Mouse (Mus musculus): ENCODE results near the gene 1700029H14Rik. TPM values are rescaled to one million over a fixed set of nuclear protein-coding genes. Genes with fewer than 3 reads are reported as not detected.
A peak's percentile ranks its signal among the peaks of the same experiment; 100 is the strongest.

The 1700029H14Rik gene
- polyA plus RNA-seq, 1 experiment from 2014 or later = not detected

DNA sequence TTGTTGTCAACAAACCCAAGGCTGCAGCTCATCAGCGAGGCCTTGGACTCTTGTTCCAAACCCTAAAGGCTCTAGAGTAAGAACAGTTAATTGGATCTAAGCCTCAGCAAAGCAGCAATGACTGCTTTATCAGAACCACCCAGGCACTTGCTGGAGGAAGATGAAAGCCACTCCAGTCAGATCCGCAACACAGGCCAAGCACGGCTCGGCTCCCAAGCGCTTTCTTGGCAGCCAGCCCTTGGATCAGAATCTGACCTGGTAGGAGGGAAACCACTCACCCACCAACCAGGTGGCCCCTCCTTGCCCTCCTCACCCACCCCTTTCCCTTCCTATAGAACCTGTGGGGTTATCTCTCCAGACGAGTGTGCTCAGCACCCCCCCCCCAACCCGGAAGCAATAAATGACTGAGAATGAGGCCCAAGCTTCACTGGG, 46.2 kb downstream of the 1700029H14Rik start:
- no peak overlapping the region for H3K9ac ChIP-seq (replicated peaks; ENCODE audit: low read length)
- H3K36me3 ChIP-seq (ENCODE audit: insufficient read depth, low read length) = no peaks in the 10 kb centered on the region
- H3K27ac ChIP-seq (ENCODE audit: low read length) = no peak overlapping the region; the same call in 1 of the 2 replicates
- H3K9me3 ChIP-seq (ENCODE audit: low read length) = no peaks in the 10 kb centered on the region
- no peak overlapping the region for H3K4me3 ChIP-seq (ENCODE audit: low read length)
- H3K4me1 ChIP-seq (ENCODE audit: insufficient read depth, low read length) = peaks cover 5% of the 10 kb centered on the region; the same call in 1 of the 2 replicates
- 0 out of 2 replicates have a peak, but pooled peaks cover 3% of the 10 kb centered on the region for H3K27me3 ChIP-seq (ENCODE audit: insufficient read depth, low read length)
- WGBS = 51% methylated on average over 7 of the region's 7 CpGs
- H3K4me2 ChIP-seq (replicated peaks; ENCODE audit: low read depth, low read length) = no peak overlapping the region
- peak; percentile 47; the same call in 1 of the 2 replicates for ATAC-seq (ENCODE audit: low FRiP score, low TSS enrichment)

- ATAC-seq (ENCODE audit: low FRiP score, low TSS enrichment) = no peak
- no peak overlapping the region for H3K9ac ChIP-seq (replicated peaks; ENCODE audit: low read length)
- 0 out of 2 replicates have a peak, but pooled peaks cover 3% of the 10 kb centered on the region for H3K27me3 ChIP-seq (ENCODE audit: insufficient read depth, low read length)
- H3K9me3 ChIP-seq (ENCODE audit: low read length) = no peaks in the 10 kb centered on the region
- peaks cover 5% of the 10 kb centered on the region; the same call in 1 of the 2 replicates for H3K4me1 ChIP-seq (ENCODE audit: insufficient read depth, low read length)
- 83% methylated on average over 5 of the region's 5 CpGs for WGBS
- H3K4me2 ChIP-seq (replicated peaks; ENCODE audit: low read depth, low read length) = no peak overlapping the region
- no peak overlapping the region for H3K27ac ChIP-seq (ENCODE audit: low read length)
- H3K4me3 ChIP-seq (ENCODE audit: low read length) = no peak overlapping the region
- no peaks in the 10 kb centered on the region for H3K36me3 ChIP-seq (ENCODE audit: insufficient read depth, low read length)
Observed at GRCm38 (mm10) chr8:13513556-13514370, 48.5 kb downstream of the 1700029H14Rik start.

GRCm38 (mm10) chr8:13512677-13513076, 49.6 kb downstream of the 1700029H14Rik start:
- 0 out of 2 replicates have a peak, but pooled peaks cover 3% of the 10 kb centered on the region for H3K27me3 ChIP-seq (ENCODE audit: insufficient read depth, low read length)
- no peak overlapping the region for H3K27ac ChIP-seq (ENCODE audit: low read length)
- H3K9ac ChIP-seq (replicated peaks; ENCODE audit: low read length) = no peak overlapping the region
- no peaks in the 10 kb centered on the region for H3K9me3 ChIP-seq (ENCODE audit: low read length)
- peaks cover 6% of the 10 kb centered on the region; the same call in 1 of the 2 replicates for H3K4me1 ChIP-seq (ENCODE audit: insufficient read depth, low read length)
- no peak overlapping the region for H3K4me3 ChIP-seq (ENCODE audit: low read length)
- no peak overlapping the region for H3K4me2 ChIP-seq (replicated peaks; ENCODE audit: low read depth, low read length)
- WGBS = 52% methylated on average over 6 of the region's 6 CpGs
- no peak for ATAC-seq (ENCODE audit: low FRiP score, low TSS enrichment)
- no peaks in the 10 kb centered on the region for H3K36me3 ChIP-seq (ENCODE audit: insufficient read depth, low read length)

DNA sequence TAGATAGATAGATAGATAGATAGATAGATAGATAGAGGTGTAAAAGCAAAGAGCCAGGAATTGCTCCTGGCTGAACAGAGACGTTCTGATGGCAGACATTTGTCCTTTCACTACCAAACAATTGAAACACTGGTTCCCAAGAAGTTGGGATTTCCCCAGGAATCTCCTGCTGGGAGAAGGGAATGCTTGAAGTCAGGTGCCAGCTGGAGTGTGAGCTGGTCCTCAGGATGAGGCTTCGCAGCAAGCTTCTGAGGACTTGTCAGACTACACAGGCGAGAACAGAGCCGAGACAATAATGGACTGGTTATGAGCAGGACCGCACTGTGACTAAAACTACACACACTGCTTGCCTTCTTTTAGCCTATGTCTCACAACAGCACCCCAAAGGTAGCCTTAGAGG, 50.2 kb downstream of the 1700029H14Rik start:
- no peaks in the 10 kb centered on the region for H3K36me3 ChIP-seq (ENCODE audit: insufficient read depth, low read length)
- ATAC-seq (ENCODE audit: low FRiP score, low TSS enrichment) = no peak
- no peak overlapping the region for H3K9ac ChIP-seq (replicated peaks; ENCODE audit: low read length)
- no peak overlapping the region for H3K4me2 ChIP-seq (replicated peaks; ENCODE audit: low read depth, low read length)
- peaks cover 11% of the 10 kb centered on the region; the same call in 1 of the 2 replicates for H3K4me1 ChIP-seq (ENCODE audit: insufficient read depth, low read length)
- 80% methylated on average over 5 of the region's 5 CpGs for WGBS
- 0 out of 2 replicates have a peak, but pooled peaks cover 3% of the 10 kb centered on the region for H3K27me3 ChIP-seq (ENCODE audit: insufficient read depth, low read length)
- no peak overlapping the region for H3K4me3 ChIP-seq (ENCODE audit: low read length)
- no peak overlapping the region for H3K27ac ChIP-seq (ENCODE audit: low read length)
- H3K9me3 ChIP-seq (ENCODE audit: low read length) = no peaks in the 10 kb centered on the region

DNA sequence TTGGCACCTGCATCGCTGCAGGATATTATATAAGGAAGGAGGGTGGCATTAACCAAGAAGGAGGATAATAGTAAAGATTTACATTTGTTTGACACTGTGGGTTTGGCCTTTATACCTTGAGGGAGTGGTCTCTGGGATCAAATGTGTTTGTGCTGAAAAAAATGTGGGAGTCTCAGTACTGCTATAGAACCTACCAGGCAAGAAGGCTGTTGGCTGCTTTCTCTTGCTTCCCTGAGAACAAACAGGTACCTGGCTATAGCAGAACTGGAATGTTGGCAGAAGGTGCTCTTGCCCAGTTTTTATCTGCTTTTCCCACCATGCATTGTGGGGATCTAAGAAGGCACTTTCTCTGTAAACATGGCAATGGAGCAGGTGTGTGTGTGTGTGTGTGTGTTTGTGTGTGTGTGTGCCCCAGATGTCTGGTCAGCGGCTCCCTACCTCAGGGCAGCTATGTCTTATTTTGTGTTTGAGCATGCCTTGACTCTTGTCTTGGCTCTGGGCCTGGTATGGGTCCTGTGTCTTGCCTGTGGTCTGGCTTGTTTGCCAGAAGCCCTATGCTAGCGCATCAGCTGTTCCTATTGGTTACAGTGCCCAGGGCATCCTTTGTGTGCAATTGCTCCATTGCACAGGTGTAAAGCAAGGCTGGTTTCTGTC, 54.9 kb downstream of the 1700029H14Rik start:
- peak; percentile 33; the same call in 1 of the 2 replicates for ATAC-seq (ENCODE audit: low FRiP score, low TSS enrichment)
- WGBS = 81% methylated on average over 3 of the region's 3 CpGs
- Histone ChIP-seq H3K4me3 (ENCODE audit: low read length) (no peak overlapping the region), H3K9me3 (ENCODE audit: low read length) (no peaks in the 10 kb centered on the region), H3K4me1 (ENCODE audit: insufficient read depth, low read length) (0 out of 2 replicates have a peak, but pooled peaks cover 6% of the 10 kb centered on the region), H3K36me3 (ENCODE audit: insufficient read depth, low read length) (no peaks in the 10 kb centered on the region), H3K27ac (ENCODE audit: low read length) (peak overlapping the region; percentile 36; the same call in 1 of the 2 replicates), H3K4me2 (replicated peaks; ENCODE audit: low read depth, low read length) (no peak overlapping the region), H3K27me3 (ENCODE audit: insufficient read depth, low read length) (0 out of 2 replicates have a peak, but pooled peaks cover 3% of the 10 kb centered on the region), H3K9ac (replicated peaks; ENCODE audit: low read length) (no peak overlapping the region)

- 45% methylated on average over 4 of the region's 4 CpGs for WGBS
Observed at GRCm38 (mm10) chr8:13506849-13507248, 55.4 kb downstream of the 1700029H14Rik start.

DNA sequence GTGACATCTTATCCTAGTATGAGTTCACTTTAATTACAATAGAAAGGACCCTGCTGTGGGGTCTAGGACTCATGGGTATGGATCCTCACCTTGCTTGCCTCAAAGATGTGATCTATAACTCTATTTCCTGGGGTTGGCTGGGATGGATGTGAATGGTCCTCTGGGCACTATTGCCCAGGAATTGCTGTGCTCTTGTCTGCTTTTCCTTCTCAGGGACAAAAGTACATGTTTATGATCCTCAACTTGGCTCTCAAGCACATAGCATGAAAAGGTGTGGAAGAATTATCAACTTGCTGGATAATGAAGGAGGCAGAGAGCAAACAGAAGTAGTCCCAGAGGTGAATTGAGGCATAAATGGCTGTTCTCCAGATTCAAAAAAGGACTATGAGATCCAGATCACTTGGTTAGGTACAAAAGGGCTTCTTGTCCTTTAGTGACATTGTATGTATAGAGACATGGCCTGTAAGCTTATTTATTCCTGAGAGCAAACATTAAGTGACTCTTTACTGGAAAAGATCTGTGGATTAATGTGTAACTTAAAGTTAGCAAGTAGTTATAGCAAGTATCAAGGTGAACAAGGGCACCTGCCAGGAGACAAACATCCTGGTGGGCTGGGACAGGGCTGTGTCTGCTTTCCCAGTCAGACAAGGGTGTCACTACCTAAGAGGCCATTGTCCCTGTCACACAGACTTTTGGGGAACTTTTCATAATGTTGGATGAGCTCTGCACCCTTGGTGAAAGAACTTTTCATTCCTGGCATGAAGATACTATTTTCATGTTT, 57.2 kb downstream of the 1700029H14Rik start:
- H3K27ac ChIP-seq (ENCODE audit: low read length) = peak overlapping the region; percentile 74
- no peaks in the 10 kb centered on the region for H3K27me3 ChIP-seq (ENCODE audit: insufficient read depth, low read length)
- ATAC-seq (ENCODE audit: low FRiP score, low TSS enrichment) = 0 out of 2 replicates have a peak, but pooled peaks have one; percentile 60

More at GRCm38 (mm10) chr8:13506849-13507248, 55.4 kb downstream of the 1700029H14Rik start:
- Histone ChIP-seq H3K36me3 (ENCODE audit: insufficient read depth, low read length) (no peaks in the 10 kb centered on the region), H3K9me3 (ENCODE audit: low read length) (no peaks in the 10 kb centered on the region), H3K9ac (replicated peaks; ENCODE audit: low read length) (no peak overlapping the region), H3K4me2 (replicated peaks; ENCODE audit: low read depth, low read length) (no peak overlapping the region), H3K4me3 (ENCODE audit: low read length) (no peak overlapping the region), H3K27ac (ENCODE audit: low read length) (peak overlapping the region; percentile 76), H3K4me1 (ENCODE audit: insufficient read depth, low read length) (0 out of 2 replicates have a peak, but pooled peaks cover 6% of the 10 kb centered on the region), H3K27me3 (ENCODE audit: insufficient read depth, low read length) (no peaks in the 10 kb centered on the region)
- peak; percentile 90 for ATAC-seq (ENCODE audit: low FRiP score, low TSS enrichment)

DNA sequence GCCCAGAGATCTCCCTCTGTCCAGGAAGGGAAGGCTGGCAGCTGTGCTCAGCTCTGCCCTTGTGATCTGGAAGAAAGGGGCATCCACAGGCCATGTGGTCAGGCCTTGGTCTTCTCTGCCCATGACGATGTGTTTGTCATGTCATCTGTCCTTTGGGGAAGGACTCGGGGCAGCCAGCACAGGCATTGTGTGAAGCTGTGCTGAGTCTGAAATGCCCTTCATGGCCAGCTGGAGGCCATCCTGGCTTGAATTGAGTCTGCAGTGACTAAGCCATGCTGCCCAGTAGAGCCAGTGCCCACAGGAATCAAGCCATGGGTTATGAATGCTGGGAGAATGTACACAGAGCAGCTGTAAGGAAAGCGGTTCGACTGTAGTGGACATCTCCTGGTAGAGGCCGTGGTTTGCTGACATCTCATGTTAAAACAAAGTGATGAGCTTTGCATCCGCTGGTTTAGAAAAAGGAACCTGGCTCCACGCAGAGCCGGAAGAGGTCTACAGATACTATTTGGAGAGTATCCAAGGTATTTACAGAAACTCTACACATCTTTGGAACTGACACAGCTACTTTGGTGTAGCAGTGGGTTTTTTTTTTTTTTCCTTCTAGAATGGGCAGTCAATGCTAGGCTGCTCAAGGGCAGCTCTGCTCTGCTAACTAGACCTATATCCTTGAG, 58.2 kb downstream of the 1700029H14Rik start:
- Histone ChIP-seq H3K36me3 (ENCODE audit: insufficient read depth, low read length) (no peaks in the 10 kb centered on the region), H3K9me3 (ENCODE audit: low read length) (no peaks in the 10 kb centered on the region), H3K4me3 (ENCODE audit: low read length) (no peak overlapping the region), H3K27ac (ENCODE audit: low read length) (peak overlapping the region; percentile 74; the same call in 1 of the 2 replicates), H3K4me1 (ENCODE audit: insufficient read depth, low read length) (0 out of 2 replicates have a peak, but pooled peaks cover 6% of the 10 kb centered on the region), H3K27me3 (ENCODE audit: insufficient read depth, low read length) (no peaks in the 10 kb centered on the region), H3K4me2 (replicated peaks; ENCODE audit: low read depth, low read length) (no peak overlapping the region), H3K9ac (replicated peaks; ENCODE audit: low read length) (no peak overlapping the region)
- WGBS = 80% methylated on average over 8 of the region's 8 CpGs
- no peak for ATAC-seq (ENCODE audit: low FRiP score, low TSS enrichment)

More for the DNA sequence above, 57.2 kb downstream of the 1700029H14Rik start:
- Histone ChIP-seq H3K4me3 (ENCODE audit: low read length) (no peak overlapping the region), H3K4me2 (replicated peaks; ENCODE audit: low read depth, low read length) (no peak overlapping the region), H3K4me1 (ENCODE audit: insufficient read depth, low read length) (0 out of 2 replicates have a peak, but pooled peaks cover 6% of the 10 kb centered on the region), H3K36me3 (ENCODE audit: insufficient read depth, low read length) (no peaks in the 10 kb centered on the region), H3K9me3 (ENCODE audit: low read length) (no peaks in the 10 kb centered on the region), H3K9ac (replicated peaks; ENCODE audit: low read length) (no peak overlapping the region)

GRCm38 (mm10) chr8:13501221-13501620, 61.0 kb downstream of the 1700029H14Rik start:
- Histone ChIP-seq H3K36me3 (ENCODE audit: insufficient read depth, low read length) (no peaks in the 10 kb centered on the region), H3K4me1 (ENCODE audit: insufficient read depth, low read length) (no peaks in the 10 kb centered on the region), H3K9ac (replicated peaks; ENCODE audit: low read length) (no peak overlapping the region), H3K4me2 (replicated peaks; ENCODE audit: low read depth, low read length) (no peak overlapping the region), H3K9me3 (ENCODE audit: low read length) (no peaks in the 10 kb centered on the region), H3K27ac (ENCODE audit: low read length) (no peak overlapping the region), H3K27me3 (ENCODE audit: insufficient read depth, low read length) (no peaks in the 10 kb centered on the region), H3K4me3 (ENCODE audit: low read length) (no peak overlapping the region)
- no peak for ATAC-seq (ENCODE audit: low FRiP score, low TSS enrichment)
- 82% methylated on average over 3 of the region's 3 CpGs for WGBS

Measured in kidney, embryonic 16.5 days (tissue).